Mouse (Mus musculus): ENCODE results near the gene Nedd8. TPM values are rescaled to one million over a fixed set of nuclear protein-coding genes. Genes with fewer than 3 reads are reported as not detected.

Gene Nedd8
- 226 TPM for polyA plus RNA-seq (2015; fragmentation: Illumina TruSeq; extraction: RNeasy Lipid Tissue Mini Kit (QIAGEN cat#74804); ENCODE audit: insufficient read depth, low replicate concordance)

DNA sequence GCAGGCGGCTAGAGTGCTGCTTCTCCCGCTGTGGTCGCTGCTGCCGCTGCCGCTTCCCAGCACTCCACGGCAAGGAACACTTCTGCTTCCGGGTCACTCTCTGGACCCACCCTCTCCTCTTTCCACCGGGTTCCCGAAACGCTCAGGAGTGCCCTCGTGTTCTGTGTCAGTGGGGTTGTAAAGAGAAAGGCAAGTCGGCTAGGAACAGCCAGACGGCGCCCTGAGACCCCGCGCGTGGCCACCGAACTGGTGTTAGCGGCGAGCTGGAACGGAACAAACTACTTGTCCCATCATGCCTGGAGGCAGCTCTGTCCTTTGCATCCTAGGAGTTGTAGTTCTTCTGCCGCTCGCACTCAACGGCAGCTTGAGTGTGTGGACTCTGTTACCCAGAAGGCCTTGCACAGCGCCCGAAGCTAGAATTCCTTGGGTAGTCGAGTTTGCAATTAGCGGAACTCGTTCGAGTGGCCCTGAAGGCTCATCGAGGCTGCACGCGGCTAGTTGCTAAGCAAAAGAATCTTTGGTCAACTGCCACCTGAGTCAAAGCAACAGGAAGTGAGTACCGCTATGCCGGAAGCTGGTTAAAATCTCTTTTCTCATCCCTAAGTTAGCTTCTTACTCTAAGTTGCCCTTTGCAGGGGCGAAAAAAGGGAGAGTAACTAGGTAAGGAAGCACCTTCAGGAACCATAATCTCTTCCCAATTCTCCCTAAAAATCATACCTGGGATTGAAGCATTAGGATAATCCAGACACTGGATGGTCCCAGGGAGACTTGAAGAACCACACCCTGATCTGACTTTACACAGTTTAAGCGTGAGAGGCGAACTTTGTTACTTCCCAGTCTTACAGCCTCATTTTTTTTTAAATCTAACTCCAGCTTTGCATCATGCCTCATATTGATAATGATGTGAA is at the start of gene Nedd8, which contains the start of gene Gmpr2:
Gene Nedd8, minus strand, starts transcription at position 292 of the 908 bp plus-strand sequence.
Gene Gmpr2, plus strand, starts transcription at position 109 of the 908 bp plus-strand sequence.

DNA sequence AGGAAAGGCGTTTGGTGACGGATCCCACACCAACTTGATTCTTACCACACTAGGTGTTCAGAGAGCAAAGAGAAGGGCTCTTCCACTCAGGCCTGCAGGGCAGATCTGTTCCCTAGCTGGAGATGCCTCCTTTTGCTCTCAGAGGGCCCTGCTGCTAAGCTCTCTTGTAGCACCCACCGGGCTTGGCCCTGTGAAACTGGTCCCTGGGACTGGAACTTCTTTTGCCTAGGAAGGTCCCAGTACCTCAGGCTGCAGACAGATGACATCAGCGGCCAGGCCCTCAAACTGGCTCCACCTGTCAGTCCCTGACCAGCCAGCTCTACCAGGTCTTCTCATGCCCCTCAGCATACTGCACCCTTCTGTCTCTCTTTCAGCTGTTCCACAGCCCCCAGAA is 41.8 kb upstream of the Nedd8 start, which contains the start of gene Tgm1:
Gene Tgm1, minus strand, starts transcription at position 198 of the 394 bp plus-strand sequence.

DNA sequence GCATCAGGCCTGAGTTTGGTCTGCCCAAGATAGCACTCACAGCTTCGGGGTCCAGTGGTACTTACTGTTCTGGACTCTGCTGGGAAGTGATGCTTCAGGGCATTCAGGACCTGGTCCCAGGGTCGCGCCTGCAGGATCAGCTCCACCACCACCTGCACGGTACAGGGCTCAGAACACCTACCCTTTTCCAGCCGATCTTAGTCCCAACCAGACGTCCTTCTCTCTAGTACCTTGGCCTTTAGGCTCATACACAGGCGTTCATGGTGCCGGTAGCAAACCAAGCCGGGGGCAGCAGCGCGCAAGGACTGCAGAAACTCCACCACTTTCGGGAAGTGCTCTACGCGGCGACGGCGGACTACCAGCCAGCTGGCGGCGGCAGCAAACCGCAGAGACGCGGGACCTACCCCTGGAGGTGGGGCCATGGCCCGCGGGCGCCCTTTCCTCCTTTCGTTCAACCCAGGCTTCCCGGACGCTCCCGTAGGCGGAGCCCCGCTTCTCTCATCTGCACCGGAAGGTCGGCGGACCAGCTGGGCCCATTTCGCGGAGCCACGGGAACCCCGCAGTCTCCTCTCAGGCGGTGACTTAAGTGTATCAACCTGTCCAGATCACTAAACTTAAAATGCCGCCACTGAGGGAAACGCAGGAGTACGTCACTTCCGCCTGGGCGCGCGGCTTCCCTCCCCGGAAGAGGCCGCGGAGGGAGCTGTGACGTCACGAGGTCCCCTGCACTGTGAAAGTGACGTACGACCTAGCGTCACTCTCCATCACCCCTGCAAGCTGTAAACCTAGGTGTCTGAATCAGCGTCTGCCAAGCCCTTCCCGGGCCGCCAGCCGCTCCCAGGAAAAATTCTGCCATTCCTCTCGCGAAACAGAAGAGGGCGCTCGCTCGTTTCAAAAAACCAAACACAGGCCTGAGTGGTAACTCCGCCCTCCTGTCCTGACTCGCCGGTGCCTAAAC is 9.5 kb upstream of the Nedd8 start, which contains the start of gene Tinf2:
Gene Tinf2, minus strand, starts transcription at position 661 of the 958 bp plus-strand sequence.

DNA sequence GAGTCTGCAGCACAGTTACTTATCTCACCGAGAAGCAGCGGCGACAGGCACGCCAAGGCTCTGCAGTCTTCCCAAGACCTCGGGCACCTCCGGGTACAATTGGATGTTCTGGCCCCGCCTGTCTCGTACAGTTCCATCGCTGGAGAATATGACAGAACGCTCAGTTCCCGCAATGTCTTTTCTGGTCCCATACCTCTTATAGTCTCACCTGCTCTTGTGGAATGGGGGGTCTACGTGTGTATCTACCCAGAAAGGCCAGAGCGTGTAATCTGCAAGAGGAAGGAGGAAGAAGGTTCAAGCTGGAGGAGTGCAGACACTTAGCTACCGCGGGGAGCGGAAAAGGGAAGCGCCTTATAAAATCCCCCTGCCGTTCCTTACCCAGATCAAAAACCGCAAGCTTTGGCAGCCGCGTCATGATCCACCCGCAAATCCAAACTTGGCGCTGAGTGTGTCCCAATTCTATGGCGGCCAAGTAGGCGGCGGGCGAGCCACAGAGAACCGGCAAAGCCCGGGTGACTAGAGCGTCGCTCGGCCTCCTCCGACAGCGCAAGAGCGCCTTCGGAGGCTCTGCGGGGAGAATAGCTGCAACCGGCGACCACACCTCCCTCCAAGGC is 11.9 kb downstream of the Nedd8 start, which contains the start of gene Mdp1:
Gene Mdp1, minus strand, starts transcription at position 549 of the 614 bp plus-strand sequence.

DNA sequence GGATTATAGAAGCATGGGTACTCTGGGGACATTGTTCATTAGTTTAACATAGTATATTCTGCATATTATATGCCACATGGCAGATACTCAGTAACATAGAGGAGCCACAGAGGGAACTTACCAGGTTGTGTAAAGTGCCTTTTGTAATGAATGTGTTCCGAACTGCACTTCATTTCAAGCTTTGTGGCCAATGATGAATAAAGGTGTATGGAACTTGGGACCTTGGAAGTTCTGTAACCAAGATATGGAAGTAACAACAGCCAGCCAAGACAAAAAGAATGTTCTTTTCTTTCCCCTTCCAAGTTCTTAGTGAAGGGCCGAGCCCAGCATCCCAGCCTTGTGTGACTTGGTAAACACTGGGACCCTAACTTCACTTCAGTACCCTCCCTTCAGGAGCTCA is 22.0 kb downstream of the Nedd8 start, which contains the start of gene Tssk4:
Gene Tssk4, plus strand, starts transcription at position 301 of the 400 bp plus-strand sequence.

DNA sequence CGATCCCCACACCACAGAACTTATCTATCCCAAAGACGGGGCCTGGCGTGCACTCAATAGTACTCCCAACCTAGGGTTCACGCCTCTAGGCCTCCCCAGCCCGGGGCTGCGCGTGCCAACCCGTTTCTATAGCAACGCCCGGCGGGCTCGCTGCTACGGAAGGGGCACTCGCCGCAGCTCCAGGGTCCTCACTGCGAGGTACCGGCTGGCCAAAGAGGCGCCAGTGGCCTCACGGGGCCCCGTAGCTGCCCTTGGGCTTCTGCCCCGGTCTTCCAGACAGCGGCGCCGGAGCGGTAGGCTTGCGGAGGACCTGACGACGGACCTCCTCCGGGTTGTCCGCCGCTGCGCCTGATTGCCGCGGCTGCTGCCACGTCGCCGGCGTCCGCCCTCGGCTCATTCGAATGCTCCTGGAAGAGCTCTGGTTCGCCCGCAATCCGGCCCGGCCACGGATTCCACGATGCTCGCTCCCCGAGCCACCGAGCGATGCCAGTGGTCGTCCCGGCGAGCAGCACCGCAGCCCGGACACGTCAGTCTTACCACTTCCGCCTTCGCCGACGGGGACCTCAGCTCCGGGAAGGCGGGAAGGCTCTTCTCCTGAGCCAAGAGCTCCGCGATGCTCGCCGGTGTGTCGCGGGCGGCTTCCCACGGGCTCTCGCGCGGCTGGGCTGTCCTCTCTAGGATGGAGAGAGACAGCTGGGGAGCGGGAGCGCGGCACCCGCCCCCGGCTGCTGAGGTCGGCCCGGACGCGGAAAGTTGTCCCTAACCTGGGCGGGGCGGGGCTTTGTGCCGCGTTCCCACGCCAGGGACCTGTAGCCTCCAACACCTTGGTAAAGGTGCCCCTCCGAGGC is 28.6 kb downstream of the Nedd8 start, which contains the start of gene Tm9sf1:
Gene Tm9sf1, minus strand, starts transcription at position 747 of the 848 bp plus-strand sequence.

DNA sequence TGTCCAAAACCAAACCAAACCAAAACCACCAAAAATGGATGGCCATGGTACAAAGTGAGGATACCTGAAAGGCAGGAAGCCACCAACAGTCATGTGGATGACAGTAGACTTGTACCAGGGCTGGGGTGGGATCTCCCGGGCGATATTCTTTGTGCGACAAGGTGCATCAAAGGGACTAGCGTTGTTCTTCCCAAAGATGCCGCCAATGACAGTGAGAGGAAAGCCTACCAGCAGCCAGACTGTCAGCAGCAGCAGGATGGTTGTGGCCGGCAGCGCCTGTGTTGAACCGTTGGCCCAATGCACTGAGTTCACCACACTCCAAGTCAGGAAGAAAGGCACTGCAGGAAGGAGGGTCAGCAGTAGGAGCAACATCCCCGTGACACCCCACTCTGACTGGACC is 34.1 kb downstream of the Nedd8 start, which contains the start of gene Gm49378:
Gene Gm49378, minus strand, starts transcription at position 101 of the 400 bp plus-strand sequence.

DNA sequence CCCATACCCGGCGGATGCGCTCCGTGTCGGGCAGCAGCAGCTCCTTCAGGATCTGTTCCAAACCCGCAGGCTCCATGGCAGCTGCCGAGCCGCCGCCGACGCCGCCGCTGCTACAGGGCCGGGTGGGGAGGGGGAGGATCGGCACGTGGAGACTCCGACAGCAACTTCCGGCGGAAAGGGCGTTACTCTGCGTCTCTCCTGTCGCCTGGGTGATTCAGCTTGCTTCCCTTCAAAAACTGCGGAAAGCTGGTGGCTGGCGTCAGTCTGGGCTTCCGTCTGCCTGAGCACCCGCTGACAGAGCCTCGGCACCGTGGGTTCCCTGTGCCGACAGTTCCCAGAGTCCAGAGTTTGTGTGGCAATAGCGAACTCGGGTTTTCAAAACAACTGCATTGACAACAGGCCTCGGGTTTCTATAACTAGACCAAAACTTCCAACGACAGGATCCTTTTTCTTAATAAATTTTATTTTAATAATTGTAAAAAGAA is 36.4 kb downstream of the Nedd8 start, which contains the start of gene Ipo4:
Gene Ipo4, minus strand, starts transcription at position 435 of the 485 bp plus-strand sequence.

DNA sequence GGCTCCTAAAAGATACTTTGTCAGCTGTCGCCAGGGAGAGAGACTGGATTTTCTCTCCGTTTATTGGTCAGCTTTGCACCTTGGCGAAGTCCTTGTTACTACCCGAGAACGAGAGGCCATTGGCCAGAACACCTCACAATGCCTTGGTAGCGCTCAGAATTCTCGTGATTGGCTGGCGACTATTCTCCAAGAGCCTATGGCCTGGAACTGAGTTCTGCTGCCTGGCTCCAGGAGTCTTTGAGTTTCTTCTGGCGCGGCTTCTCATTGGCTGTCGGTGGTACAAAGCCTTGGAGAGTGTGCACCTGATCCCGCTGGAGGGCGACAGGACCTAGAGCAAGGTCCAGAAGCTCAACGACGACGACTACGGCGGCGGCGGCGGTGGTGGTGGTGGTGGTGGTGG is 54.1 kb downstream of the Nedd8 start, which contains the start of gene Rec8:
Gene Rec8, plus strand, starts transcription at position 216 of the 400 bp plus-strand sequence.

Other genes starting within 250 kb of the Nedd8 start
- 26.8 TPM for gene Dhrs4, start 193.4 kb downstream of the Nedd8 start, polyA plus RNA-seq (2015; fragmentation: Illumina TruSeq; extraction: RNeasy Lipid Tissue Mini Kit (QIAGEN cat#74804); ENCODE audit: insufficient read depth, low replicate concordance)
- 0.87 TPM for gene Carmil3, start 181.5 kb downstream of the Nedd8 start, polyA plus RNA-seq (2015; fragmentation: Illumina TruSeq; extraction: RNeasy Lipid Tissue Mini Kit (QIAGEN cat#74804); ENCODE audit: insufficient read depth, low replicate concordance)
- not detected for gene Cpne6, start 161.7 kb downstream of the Nedd8 start, polyA plus RNA-seq (2015; fragmentation: Illumina TruSeq; extraction: RNeasy Lipid Tissue Mini Kit (QIAGEN cat#74804); ENCODE audit: insufficient read depth, low replicate concordance)
- gene Nrl, start 147.1 kb downstream of the Nedd8 start, polyA plus RNA-seq (2015; fragmentation: Illumina TruSeq; extraction: RNeasy Lipid Tissue Mini Kit (QIAGEN cat#74804); ENCODE audit: insufficient read depth, low replicate concordance), result not detected
- 23.0 TPM for gene Pck2, start 131.9 kb downstream of the Nedd8 start, polyA plus RNA-seq (2015; fragmentation: Illumina TruSeq; extraction: RNeasy Lipid Tissue Mini Kit (QIAGEN cat#74804); ENCODE audit: insufficient read depth, low replicate concordance)
- 64.7 TPM for gene Dcaf11, start 112.1 kb downstream of the Nedd8 start, polyA plus RNA-seq (2015; fragmentation: Illumina TruSeq; extraction: RNeasy Lipid Tissue Mini Kit (QIAGEN cat#74804); ENCODE audit: insufficient read depth, low replicate concordance)
- gene A730061H03Rik, start 111.7 kb downstream of the Nedd8 start, polyA plus RNA-seq (2015; fragmentation: Illumina TruSeq; extraction: RNeasy Lipid Tissue Mini Kit (QIAGEN cat#74804); ENCODE audit: insufficient read depth, low replicate concordance), result not detected
- not detected for gene Fitm1, start 96.5 kb downstream of the Nedd8 start, polyA plus RNA-seq (2015; fragmentation: Illumina TruSeq; extraction: RNeasy Lipid Tissue Mini Kit (QIAGEN cat#74804); ENCODE audit: insufficient read depth, low replicate concordance)
- gene Psme1, start 94.0 kb downstream of the Nedd8 start, polyA plus RNA-seq (2015; fragmentation: Illumina TruSeq; extraction: RNeasy Lipid Tissue Mini Kit (QIAGEN cat#74804); ENCODE audit: insufficient read depth, low replicate concordance), result 474 TPM
- gene Emc9, start 86.8 kb downstream of the Nedd8 start, polyA plus RNA-seq (2015; fragmentation: Illumina TruSeq; extraction: RNeasy Lipid Tissue Mini Kit (QIAGEN cat#74804); ENCODE audit: insufficient read depth, low replicate concordance), result 11.9 TPM
- gene Psme2, start 81.0 kb downstream of the Nedd8 start, polyA plus RNA-seq (2015; fragmentation: Illumina TruSeq; extraction: RNeasy Lipid Tissue Mini Kit (QIAGEN cat#74804); ENCODE audit: insufficient read depth, low replicate concordance), result 451 TPM
- 67.4 TPM for gene Rnf31, start 80.4 kb downstream of the Nedd8 start, polyA plus RNA-seq (2015; fragmentation: Illumina TruSeq; extraction: RNeasy Lipid Tissue Mini Kit (QIAGEN cat#74804); ENCODE audit: insufficient read depth, low replicate concordance)
- 106 TPM for gene Irf9, start 68.6 kb downstream of the Nedd8 start, polyA plus RNA-seq (2015; fragmentation: Illumina TruSeq; extraction: RNeasy Lipid Tissue Mini Kit (QIAGEN cat#74804); ENCODE audit: insufficient read depth, low replicate concordance)
- gene Rec8, start 54.1 kb downstream of the Nedd8 start, polyA plus RNA-seq (2015; fragmentation: Illumina TruSeq; extraction: RNeasy Lipid Tissue Mini Kit (QIAGEN cat#74804); ENCODE audit: insufficient read depth, low replicate concordance), result 2.6 TPM
- gene Ipo4, start 36.2 kb downstream of the Nedd8 start, polyA plus RNA-seq (2015; fragmentation: Illumina TruSeq; extraction: RNeasy Lipid Tissue Mini Kit (QIAGEN cat#74804); ENCODE audit: insufficient read depth, low replicate concordance), result 21.3 TPM
- gene Gm49378, start 34.2 kb downstream of the Nedd8 start, polyA plus RNA-seq (2015; fragmentation: Illumina TruSeq; extraction: RNeasy Lipid Tissue Mini Kit (QIAGEN cat#74804); ENCODE audit: insufficient read depth, low replicate concordance), result 1.5 TPM
- 57.7 TPM for gene Tm9sf1, start 28.3 kb downstream of the Nedd8 start, polyA plus RNA-seq (2015; fragmentation: Illumina TruSeq; extraction: RNeasy Lipid Tissue Mini Kit (QIAGEN cat#74804); ENCODE audit: insufficient read depth, low replicate concordance)
- gene Tssk4, start 21.9 kb downstream of the Nedd8 start, polyA plus RNA-seq (2015; fragmentation: Illumina TruSeq; extraction: RNeasy Lipid Tissue Mini Kit (QIAGEN cat#74804); ENCODE audit: insufficient read depth, low replicate concordance), result 1.7 TPM
- gene Mdp1, start 11.6 kb downstream of the Nedd8 start, polyA plus RNA-seq (2015; fragmentation: Illumina TruSeq; extraction: RNeasy Lipid Tissue Mini Kit (QIAGEN cat#74804); ENCODE audit: insufficient read depth, low replicate concordance), result 71.8 TPM
- 54.9 TPM for gene Gmpr2, start 183 bp downstream of the Nedd8 start, polyA plus RNA-seq (2015; fragmentation: Illumina TruSeq; extraction: RNeasy Lipid Tissue Mini Kit (QIAGEN cat#74804); ENCODE audit: insufficient read depth, low replicate concordance)
- 54.5 TPM for gene Tinf2, start 9.7 kb upstream of the Nedd8 start, polyA plus RNA-seq (2015; fragmentation: Illumina TruSeq; extraction: RNeasy Lipid Tissue Mini Kit (QIAGEN cat#74804); ENCODE audit: insufficient read depth, low replicate concordance)
- 15.3 TPM for gene Tgm1, start 41.8 kb upstream of the Nedd8 start, polyA plus RNA-seq (2015; fragmentation: Illumina TruSeq; extraction: RNeasy Lipid Tissue Mini Kit (QIAGEN cat#74804); ENCODE audit: insufficient read depth, low replicate concordance)
- gene Rabggta, start 50.1 kb upstream of the Nedd8 start, polyA plus RNA-seq (2015; fragmentation: Illumina TruSeq; extraction: RNeasy Lipid Tissue Mini Kit (QIAGEN cat#74804); ENCODE audit: insufficient read depth, low replicate concordance), result 19.2 TPM
- 90.3 TPM for gene Dhrs1, start 73.6 kb upstream of the Nedd8 start, polyA plus RNA-seq (2015; fragmentation: Illumina TruSeq; extraction: RNeasy Lipid Tissue Mini Kit (QIAGEN cat#74804); ENCODE audit: insufficient read depth, low replicate concordance)
- 22.0 TPM for gene Nop9, start 73.6 kb upstream of the Nedd8 start, polyA plus RNA-seq (2015; fragmentation: Illumina TruSeq; extraction: RNeasy Lipid Tissue Mini Kit (QIAGEN cat#74804); ENCODE audit: insufficient read depth, low replicate concordance)
- gene Cideb, start 86.3 kb upstream of the Nedd8 start, polyA plus RNA-seq (2015; fragmentation: Illumina TruSeq; extraction: RNeasy Lipid Tissue Mini Kit (QIAGEN cat#74804); ENCODE audit: insufficient read depth, low replicate concordance), result not detected
- gene Ltb4r2, start 89.3 kb upstream of the Nedd8 start, polyA plus RNA-seq (2015; fragmentation: Illumina TruSeq; extraction: RNeasy Lipid Tissue Mini Kit (QIAGEN cat#74804); ENCODE audit: insufficient read depth, low replicate concordance), result 0.28 TPM
- 1.8 TPM for gene Ltb4r1, start 93.8 kb upstream of the Nedd8 start, polyA plus RNA-seq (2015; fragmentation: Illumina TruSeq; extraction: RNeasy Lipid Tissue Mini Kit (QIAGEN cat#74804); ENCODE audit: insufficient read depth, low replicate concordance)
- gene Adcy4, start 112.0 kb upstream of the Nedd8 start, polyA plus RNA-seq (2015; fragmentation: Illumina TruSeq; extraction: RNeasy Lipid Tissue Mini Kit (QIAGEN cat#74804); ENCODE audit: insufficient read depth, low replicate concordance), result 3.7 TPM
- 53.5 TPM for gene Ripk3, start 116.7 kb upstream of the Nedd8 start, polyA plus RNA-seq (2015; fragmentation: Illumina TruSeq; extraction: RNeasy Lipid Tissue Mini Kit (QIAGEN cat#74804); ENCODE audit: insufficient read depth, low replicate concordance)
- 3.8 TPM for gene Nfatc4, start 151.0 kb upstream of the Nedd8 start, polyA plus RNA-seq (2015; fragmentation: Illumina TruSeq; extraction: RNeasy Lipid Tissue Mini Kit (QIAGEN cat#74804); ENCODE audit: insufficient read depth, low replicate concordance)
- 2.3 TPM for gene Nynrin, start 181.9 kb upstream of the Nedd8 start, polyA plus RNA-seq (2015; fragmentation: Illumina TruSeq; extraction: RNeasy Lipid Tissue Mini Kit (QIAGEN cat#74804); ENCODE audit: insufficient read depth, low replicate concordance)
- gene Cbln3, start 212.3 kb upstream of the Nedd8 start, polyA plus RNA-seq (2015; fragmentation: Illumina TruSeq; extraction: RNeasy Lipid Tissue Mini Kit (QIAGEN cat#74804); ENCODE audit: insufficient read depth, low replicate concordance), result 0.12 TPM
- 59.4 TPM for gene Khnyn, start 212.8 kb upstream of the Nedd8 start, polyA plus RNA-seq (2015; fragmentation: Illumina TruSeq; extraction: RNeasy Lipid Tissue Mini Kit (QIAGEN cat#74804); ENCODE audit: insufficient read depth, low replicate concordance)
- gene Sdr39u1, start 228.2 kb upstream of the Nedd8 start, polyA plus RNA-seq (2015; fragmentation: Illumina TruSeq; extraction: RNeasy Lipid Tissue Mini Kit (QIAGEN cat#74804); ENCODE audit: insufficient read depth, low replicate concordance), result 28.8 TPM